23 mouse cellular contexts compared by ENCODE assay signal in genomic region chr5:127831791-127832190, GRCm38 (mm10).
"Had no signal": no experiment of that assay in that cellular context is flagged by ENCODE, and none has a peak within 500 bp of the region (broad histone marks: within the 10 kb centered on the region; RNA-seq: fewer than 3 reads in every experiment).

No protein-coding gene starts in this region.

- H3K4me2 ChIP-seq: intestine, embryonic 15.5 days; limb, embryonic 13.5 days; liver, embryonic 12.5 days; liver, embryonic 15.5 days; lung, embryonic 15.5 days; midbrain, embryonic 13.5 days; neural tube, embryonic 12.5 days; neural tube, embryonic 15.5 days had no signal

- H3K4me1 ChIP-seq: intestine, embryonic 15.5 days; limb, embryonic 10.5 days; limb, embryonic 13.5 days; liver, embryonic 12.5 days; liver, embryonic 15.5 days; lung, embryonic 15.5 days; megakaryocyte, embryonic 14.5 days; midbrain, embryonic 10.5 days; midbrain, embryonic 13.5 days; neural tube, embryonic 12.5 days; neural tube, embryonic 15.5 days had no signal

- H3K9ac ChIP-seq: intestine, embryonic 15.5 days; limb, embryonic 13.5 days; liver, embryonic 12.5 days; liver, embryonic 15.5 days; lung, embryonic 15.5 days; midbrain, embryonic 13.5 days; neural tube, embryonic 12.5 days; neural tube, embryonic 15.5 days had no signal

- DNase-seq: kidney, adult 11 months; kidney, adult 9 months; kidney, postnatal 14 days; kidney, postnatal 4 days; liver; lung, adult 18-20 months; lung, postnatal 10 days; lung, postnatal 36 days; right cerebral cortex, postnatal 4 days; thymus, adult 2 months; thymus, postnatal 25 days had no signal

- ATAC-seq: intestine, embryonic 15.5 days; liver, embryonic 12.5 days; midbrain, embryonic 13.5 days had no signal

- H3K4me3 ChIP-seq: intestine, embryonic 15.5 days; limb, embryonic 10.5 days; limb, embryonic 13.5 days; liver, embryonic 12.5 days; liver, embryonic 15.5 days; lung, embryonic 15.5 days; megakaryocyte, embryonic 14.5 days; midbrain, embryonic 10.5 days; midbrain, embryonic 13.5 days; neural tube, embryonic 12.5 days; neural tube, embryonic 15.5 days had no signal

- H3K36me3 ChIP-seq: intestine, embryonic 15.5 days; limb, embryonic 10.5 days; limb, embryonic 13.5 days; liver, embryonic 12.5 days; liver, embryonic 15.5 days; lung, embryonic 15.5 days; midbrain, embryonic 10.5 days; midbrain, embryonic 13.5 days; neural tube, embryonic 12.5 days; neural tube, embryonic 15.5 days had no signal

- H3K27me3 ChIP-seq: intestine, embryonic 15.5 days; limb, embryonic 13.5 days; liver, embryonic 12.5 days; liver, embryonic 15.5 days; lung, embryonic 15.5 days; megakaryocyte, embryonic 14.5 days; midbrain, embryonic 13.5 days; neural tube, embryonic 12.5 days; neural tube, embryonic 15.5 days had no signal

- H3K27ac ChIP-seq: intestine, embryonic 15.5 days; limb, embryonic 10.5 days; limb, embryonic 13.5 days; liver, embryonic 12.5 days; liver, embryonic 15.5 days; lung, embryonic 15.5 days; midbrain, embryonic 10.5 days; midbrain, embryonic 13.5 days; neural tube, embryonic 12.5 days; neural tube, embryonic 15.5 days; stomach, postnatal 0 days had no signal

- H3K9me3 ChIP-seq: intestine, embryonic 15.5 days; limb, embryonic 10.5 days; limb, embryonic 13.5 days; liver, embryonic 15.5 days; lung, embryonic 15.5 days; midbrain, embryonic 10.5 days; midbrain, embryonic 13.5 days; neural tube, embryonic 12.5 days; neural tube, embryonic 15.5 days had no signal
